Mouse (Mus musculus): Measurements from ENCODE around the gene Stxbp5.
"Not testable (repeated sequence)": the region's sequence is repeated elsewhere in the genome, so short reads cannot be mapped to it uniquely, and the experiment has no call there.

The Stxbp5 gene

GRCm38 (mm10) chr10:9901071-9901696 is at the start of gene Stxbp5:
Stxbp5 (minus strand) TSS chr10:9901079.
- in situ Hi-C loops (cut with MboI; ENCODE audit: low pct_unique_long_range_greater_than_20kb in 1 of 2, low sequenced_read_pairs in 2 of 2, unreplicated experiment in 1 of 2): no loop called here

GRCm38 (mm10) chr10:9912395-9912794 is 11.5 kb upstream of the Stxbp5 start:
- in situ Hi-C loops (cut with MboI; ENCODE audit: low pct_unique_long_range_greater_than_20kb in 1 of 2, low sequenced_read_pairs in 2 of 2, unreplicated experiment in 1 of 2): no loop called here

- in situ Hi-C loops (cut with MboI; ENCODE audit: low pct_unique_long_range_greater_than_20kb in 1 of 2, low sequenced_read_pairs in 2 of 2, unreplicated experiment in 1 of 2): no loop called here
Observed at GRCm38 (mm10) chr10:9907919-9908502, 7.1 kb upstream of the Stxbp5 start.

GRCm38 (mm10) chr10:9907519-9907918 is 6.6 kb upstream of the Stxbp5 start:
- in situ Hi-C loops (cut with MboI; ENCODE audit: low pct_unique_long_range_greater_than_20kb in 1 of 2, low sequenced_read_pairs in 2 of 2, unreplicated experiment in 1 of 2): no loop called here

- in situ Hi-C loops (cut with MboI; ENCODE audit: low pct_unique_long_range_greater_than_20kb in 1 of 2, low sequenced_read_pairs in 2 of 2, unreplicated experiment in 1 of 2): no loop called here
Observed at GRCm38 (mm10) chr10:9906185-9906584, 5.3 kb upstream of the Stxbp5 start.

- in situ Hi-C loops (cut with MboI; ENCODE audit: low pct_unique_long_range_greater_than_20kb in 1 of 2, low sequenced_read_pairs in 2 of 2, unreplicated experiment in 1 of 2): no loop called here
Observed at GRCm38 (mm10) chr10:9901697-9902239, 889 bp upstream of the Stxbp5 start.

- in situ Hi-C loops (cut with MboI; ENCODE audit: low pct_unique_long_range_greater_than_20kb in 1 of 2, low sequenced_read_pairs in 2 of 2, unreplicated experiment in 1 of 2): no loop called here
Observed at GRCm38 (mm10) chr10:9900315-9901070, 386 bp downstream of the Stxbp5 start.

DNA sequence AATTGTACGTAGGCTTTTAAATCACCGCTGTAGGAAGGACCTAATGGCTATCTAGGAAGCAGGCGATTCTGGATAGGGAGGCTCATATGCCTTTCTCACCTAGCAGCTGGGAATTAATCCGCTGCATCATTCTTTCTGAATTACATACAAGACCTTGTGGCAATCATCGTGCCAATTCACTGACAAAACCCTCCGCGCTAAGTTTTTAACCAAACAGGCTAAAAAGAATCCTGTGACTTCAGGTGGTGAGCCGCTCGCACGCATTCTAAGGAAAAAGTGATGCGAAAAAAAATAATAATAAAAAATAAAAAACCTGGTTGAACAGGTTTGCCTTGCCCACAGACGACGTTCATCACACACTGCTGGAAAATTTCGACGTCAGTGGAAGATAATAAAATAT is 1.1 kb downstream of the Stxbp5 start:
- in situ Hi-C loops (cut with MboI; ENCODE audit: low pct_unique_long_range_greater_than_20kb in 1 of 2, low sequenced_read_pairs in 2 of 2, unreplicated experiment in 1 of 2): no loop called here

DNA sequence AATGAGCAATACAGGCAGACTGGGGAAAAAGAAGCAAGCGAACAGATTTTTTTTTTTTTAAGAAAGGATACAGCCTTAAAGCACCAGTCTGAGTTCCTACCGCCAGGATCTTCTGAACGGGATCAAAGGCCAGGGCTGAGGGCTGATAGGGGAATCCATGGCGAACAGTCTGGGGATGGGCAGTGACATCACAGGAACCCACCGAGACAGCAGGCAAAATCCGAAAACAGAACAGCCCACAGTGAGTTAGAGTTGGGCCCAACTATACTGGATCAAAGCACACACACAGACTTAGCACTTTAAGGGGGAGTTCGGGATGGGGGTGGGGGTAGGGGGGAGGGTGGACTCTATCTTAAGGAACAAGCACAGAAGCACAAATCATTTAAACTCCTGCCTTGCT is 1.8 kb downstream of the Stxbp5 start:
- in situ Hi-C loops (cut with MboI; ENCODE audit: low pct_unique_long_range_greater_than_20kb in 1 of 2, low sequenced_read_pairs in 2 of 2, unreplicated experiment in 1 of 2): no loop called here

- in situ Hi-C loops (cut with MboI; ENCODE audit: low pct_unique_long_range_greater_than_20kb in 1 of 2, low sequenced_read_pairs in 2 of 2, unreplicated experiment in 1 of 2): no loop called here
Observed at GRCm38 (mm10) chr10:9897852-9898251, 3.0 kb downstream of the Stxbp5 start.

DNA sequence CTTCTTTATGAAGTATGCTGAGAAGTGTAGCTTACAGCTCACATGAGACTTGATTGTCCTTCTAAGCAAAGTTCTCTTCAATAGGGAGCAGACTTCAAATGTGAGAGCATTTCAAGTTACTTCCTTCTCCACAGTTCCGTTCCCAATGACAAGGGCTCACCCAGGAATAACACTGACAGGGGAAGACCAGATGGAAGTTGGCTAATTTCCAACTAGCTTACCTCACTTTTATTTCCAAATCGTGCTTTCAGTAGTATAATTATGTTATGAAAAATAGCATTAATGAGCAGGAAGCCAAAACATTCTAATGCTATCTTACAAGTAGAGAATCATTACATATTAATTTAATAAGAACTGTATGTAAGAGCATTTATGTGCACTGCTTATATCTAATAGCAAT is 7.3 kb downstream of the Stxbp5 start:
- in situ Hi-C loops (cut with MboI; ENCODE audit: low pct_unique_long_range_greater_than_20kb in 1 of 2, low sequenced_read_pairs in 2 of 2, unreplicated experiment in 1 of 2): no loop called here

DNA sequence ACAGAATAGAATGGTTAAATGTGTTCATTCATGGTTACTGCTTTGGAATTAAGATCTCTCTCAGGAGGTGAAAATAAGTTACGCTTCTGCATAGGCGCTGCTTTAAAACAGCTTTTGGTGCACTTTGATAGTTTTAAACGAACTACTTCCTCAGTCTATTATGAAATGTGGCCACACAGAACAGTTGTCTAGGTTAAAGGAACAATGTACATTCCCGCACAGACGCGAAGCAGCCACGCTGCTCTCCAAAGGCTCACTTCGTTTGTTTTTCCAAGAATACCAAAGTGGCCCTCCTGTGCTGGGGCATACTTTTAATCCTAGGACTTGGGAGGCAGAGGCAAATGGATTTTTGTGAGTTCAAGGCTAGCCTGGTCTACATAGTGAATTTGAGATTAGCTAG is 11.2 kb downstream of the Stxbp5 start:
- in situ Hi-C loops (cut with MboI; ENCODE audit: low pct_unique_long_range_greater_than_20kb in 1 of 2, low sequenced_read_pairs in 2 of 2, unreplicated experiment in 1 of 2): no loop called here

GRCm38 (mm10) chr10:9888655-9889054 is 12.2 kb downstream of the Stxbp5 start:
- in situ Hi-C loops (cut with MboI; ENCODE audit: low pct_unique_long_range_greater_than_20kb in 1 of 2, low sequenced_read_pairs in 2 of 2, unreplicated experiment in 1 of 2): no loop called here

DNA sequence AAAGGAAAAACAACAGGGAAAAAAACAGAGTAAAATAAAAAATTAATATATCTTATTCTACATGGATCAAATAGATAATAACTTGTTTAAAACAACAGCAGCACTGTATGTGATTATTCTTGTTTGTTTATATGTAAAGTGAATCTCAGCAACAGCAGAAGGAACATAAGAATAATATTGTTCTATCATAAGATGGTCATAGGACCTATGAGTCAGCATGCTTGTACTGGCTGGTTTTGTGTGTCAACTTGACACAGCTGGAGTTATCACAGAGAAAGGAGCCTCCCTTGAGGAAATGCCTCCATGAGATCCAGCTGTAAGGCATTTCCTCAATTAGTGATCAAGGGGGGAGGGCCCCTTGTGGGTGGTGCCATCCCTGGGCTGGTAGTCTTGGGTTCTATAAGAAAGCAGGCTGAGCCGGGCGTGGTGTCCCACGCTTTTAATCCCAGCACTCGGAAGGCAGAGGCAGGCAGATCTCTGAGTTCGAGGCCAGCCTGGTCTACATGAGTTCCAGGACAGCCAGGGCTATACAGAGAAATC is 19.0 kb downstream of the Stxbp5 start:
- in situ Hi-C loops (cut with MboI; ENCODE audit: low pct_unique_long_range_greater_than_20kb in 1 of 2, low sequenced_read_pairs in 2 of 2, unreplicated experiment in 1 of 2): not testable (repeated sequence)

GRCm38 (mm10) chr10:9880070-9880728 is 20.7 kb downstream of the Stxbp5 start:
- in situ Hi-C loops (cut with MboI; ENCODE audit: low pct_unique_long_range_greater_than_20kb in 1 of 2, low sequenced_read_pairs in 2 of 2, unreplicated experiment in 1 of 2): no loop called here

DNA sequence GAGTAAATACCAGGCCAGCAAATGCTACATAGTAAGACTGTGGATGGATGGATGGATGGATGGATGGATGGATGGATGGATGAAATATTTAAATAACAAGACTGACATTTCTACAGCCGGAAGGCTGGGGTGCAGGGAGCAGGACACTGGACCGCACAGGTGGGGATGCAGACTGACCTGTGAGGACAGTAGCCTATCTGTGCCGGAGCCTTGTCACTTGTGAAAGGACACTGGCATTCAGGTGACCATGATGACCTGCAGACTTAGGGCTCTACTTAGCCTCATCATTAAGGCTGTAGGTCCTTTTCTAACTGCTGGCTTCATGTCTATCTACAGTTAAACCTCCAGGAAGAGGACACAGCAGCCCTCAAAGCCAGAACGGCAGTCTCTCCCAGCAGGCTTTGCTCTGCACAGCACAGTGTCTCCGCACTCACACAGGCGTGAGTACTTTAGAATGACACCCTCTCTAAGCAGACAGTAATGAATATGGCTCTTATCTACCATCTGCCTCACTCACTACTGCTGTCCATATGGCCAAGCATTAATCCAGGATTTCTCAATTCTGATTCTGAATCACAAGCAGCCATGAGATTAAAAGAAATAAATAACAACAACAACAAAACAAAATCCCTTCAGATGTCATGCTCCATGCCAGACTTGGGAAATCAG is 21.9 kb downstream of the Stxbp5 start:
- in situ Hi-C loops (cut with MboI; ENCODE audit: low pct_unique_long_range_greater_than_20kb in 1 of 2, low sequenced_read_pairs in 2 of 2, unreplicated experiment in 1 of 2): no loop called here

GRCm38 (mm10) chr10:9875905-9876304 is 25.0 kb downstream of the Stxbp5 start:
- in situ Hi-C loops (cut with MboI; ENCODE audit: low pct_unique_long_range_greater_than_20kb in 1 of 2, low sequenced_read_pairs in 2 of 2, unreplicated experiment in 1 of 2): no loop called here

DNA sequence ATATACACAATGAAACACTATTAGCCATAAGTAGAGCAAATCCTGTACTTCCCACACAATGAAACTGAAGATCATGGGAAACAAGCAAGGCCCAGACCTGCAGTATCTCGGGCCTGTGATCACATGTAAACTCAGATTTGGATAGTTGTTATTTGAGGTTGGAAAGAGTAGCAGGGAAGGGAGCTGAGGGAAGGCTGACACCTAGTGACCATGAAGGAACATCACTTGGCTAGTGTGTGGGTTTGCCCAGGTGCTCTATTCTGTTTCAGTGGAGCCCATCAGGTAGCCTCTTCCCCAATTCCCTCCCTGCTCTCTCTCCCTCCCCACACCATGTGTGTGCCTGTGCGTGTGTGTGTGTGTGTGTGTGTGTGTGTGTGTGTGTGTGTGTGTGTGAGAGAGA is 28.7 kb downstream of the Stxbp5 start:
- in situ Hi-C loops (cut with MboI; ENCODE audit: low pct_unique_long_range_greater_than_20kb in 1 of 2, low sequenced_read_pairs in 2 of 2, unreplicated experiment in 1 of 2): no loop called here
